ENCODE assay signal across 8 mouse cellular contexts in the genomic region with DNA sequence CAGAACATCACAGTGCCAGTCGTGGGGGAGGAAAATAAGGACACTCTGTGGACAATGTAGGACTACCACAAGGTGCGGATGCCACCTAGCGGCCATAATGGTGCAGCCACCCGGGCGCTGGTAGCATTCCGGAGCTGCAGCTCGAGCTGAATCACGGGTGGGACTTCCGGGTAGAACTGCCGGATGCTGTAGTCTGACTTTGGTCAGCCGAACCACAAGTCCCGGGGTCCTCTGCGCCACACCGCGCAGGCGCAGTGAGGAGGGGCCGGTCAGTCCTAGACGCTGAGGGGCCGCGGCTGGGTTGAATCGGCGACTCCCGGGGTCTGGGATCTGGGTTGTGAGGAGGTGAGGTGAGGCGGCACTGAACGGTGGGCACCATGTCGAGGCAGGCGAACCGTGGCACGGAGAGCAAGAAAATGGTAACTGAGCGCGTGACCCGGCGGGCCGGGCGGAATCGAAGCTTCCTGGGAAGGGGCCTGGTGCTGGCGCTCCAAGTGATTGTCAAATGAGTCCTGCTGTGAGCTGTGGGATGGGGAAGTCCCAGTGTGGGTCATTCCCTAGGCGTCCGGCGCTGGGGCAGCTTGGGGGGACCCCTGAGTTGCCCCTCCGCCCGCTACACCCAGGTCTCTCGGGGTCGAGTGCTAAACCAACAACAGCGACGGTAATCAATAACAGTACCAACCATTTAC. TPM values are rescaled to one million over a fixed set of nuclear protein-coding genes. Genes with fewer than 3 reads are reported as not detected.
DNase-seq lines count a peak whose midpoint lies in the region; ATAC-seq and TF ChIP-seq lines count a peak whose summit lies in the region.

A gene (plus strand): TSS at position 207 of the 689 bp plus-strand sequence.

- H3K36me3 ChIP-seq in CH12.LX (replicated peaks in 1 of 2; ENCODE audit: control insufficient read depth in 1 of 2, insufficient read depth in 1 of 2, low read length in 1 of 2): peaks cover 0 to 34% of the 10 kb centered on the region in 2 experiments
- no peaks in the 10 kb centered on the region for H3K36me3 ChIP-seq in forebrain, embryonic 11.5 days (ENCODE audit: control insufficient read depth, insufficient read depth, low read length)
- H3K36me3 ChIP-seq in heart, embryonic 16.5 days (ENCODE audit: control insufficient read depth, insufficient read depth): no peaks in the 10 kb centered on the region
- no peaks in the 10 kb centered on the region for H3K36me3 ChIP-seq in liver, embryonic 15.5 days (replicated peaks)
- H3K36me3 ChIP-seq in neural tube, embryonic 12.5 days: no peaks in the 10 kb centered on the region

- peak within 1 kb of the TSS; percentile 98 for H3K4me2 ChIP-seq in CH12.LX (ENCODE audit: insufficient read depth, low read depth, poor library complexity, severe bottlenecking)
- peak within 1 kb of the TSS; percentile 84 for H3K4me2 ChIP-seq in forebrain, embryonic 11.5 days (ENCODE audit: low read depth, low read length, severe bottlenecking)
- peak within 1 kb of the TSS; percentile 95 for H3K4me2 ChIP-seq in heart, embryonic 16.5 days (ENCODE audit: low read depth, low read length)
- H3K4me2 ChIP-seq in liver, embryonic 15.5 days: peak within 1 kb of the TSS; percentile 88
- H3K4me2 ChIP-seq in neural tube, embryonic 12.5 days (replicated peaks): peak within 1 kb of the TSS; percentile 64

- WGBS in forebrain, embryonic 11.5 days: under 1% methylated on average over 46 of the region's 46 CpGs
- WGBS in heart, embryonic 16.5 days: under 1% methylated on average over 46 of the region's 46 CpGs
- under 1% methylated on average over 46 of the region's 46 CpGs for WGBS in liver, embryonic 15.5 days (ENCODE audit: insufficient replicate concordance)
- under 1% methylated on average over 46 of the region's 46 CpGs for WGBS in neural tube, embryonic 12.5 days

- in situ Hi-C loops in CH12.LX (cut with MboI; ENCODE audit: low pct_ligation_motif_present, low pct_unique_long_range_greater_than_20kb, low sequenced_read_pairs): loop anchor here (5.0 kb wide), 1 partner anchor 35 kb away; no protein-coding TSS in a partner anchor

- peak; percentile 94 for ATAC-seq in forebrain, embryonic 11.5 days (replicated peaks; ENCODE audit: low FRiP score)
- ATAC-seq in heart, embryonic 16.5 days (replicated peaks; ENCODE audit: extremely low read depth, insufficient read depth, low FRiP score): peak; percentile 89
- peak; percentile 87 for ATAC-seq in liver, embryonic 15.5 days (ENCODE audit: insufficient read depth)
- peak; percentile 91 for ATAC-seq in neural tube, embryonic 12.5 days (ENCODE audit: low FRiP score, low read depth)

- H3K9ac ChIP-seq in CH12.LX (ENCODE audit: insufficient read depth, low read depth): peak within 1 kb of the TSS; percentile 79
- peak within 1 kb of the TSS; percentile 80 for H3K9ac ChIP-seq in forebrain, embryonic 11.5 days (ENCODE audit: low read length)
- H3K9ac ChIP-seq in heart, embryonic 16.5 days (ENCODE audit: low read length): peak within 1 kb of the TSS; percentile 92
- peak within 1 kb of the TSS; percentile 80 for H3K9ac ChIP-seq in liver, embryonic 15.5 days
- H3K9ac ChIP-seq in neural tube, embryonic 12.5 days: peak within 1 kb of the TSS; percentile 77

- dilution Hi-C loops in CH12.LX (cut with MboI; ENCODE audit: extremely low pct_ligation_motif_present, extremely low pct_unique_long_range_greater_than_20kb, low sequenced_read_pairs): no loop called here

- peaks cover 7% of the 10 kb centered on the region for H3K79me2 ChIP-seq in CH12.LX (replicated peaks; ENCODE audit: control insufficient read depth, extremely low read depth, insufficient read depth, poor library complexity, severe bottlenecking)

- peak within 1 kb of the TSS; percentile 76; the same call in 1 of the 2 replicates for H3K27ac ChIP-seq in CH12.LX (ENCODE audit: insufficient read depth, low read depth)
- peak within 1 kb of the TSS; percentile 28; the same call in 1 of the 2 replicates for H3K27ac ChIP-seq in forebrain, embryonic 11.5 days (ENCODE audit: low read depth, low read length)
- H3K27ac ChIP-seq in heart, embryonic 16.5 days (ENCODE audit: low read length): peak within 1 kb of the TSS; percentile 95
- peak within 1 kb of the TSS; percentile 85 for H3K27ac ChIP-seq in liver, embryonic 15.5 days (replicated peaks)
- H3K27ac ChIP-seq in neural tube, embryonic 12.5 days: 0 out of 2 replicates have a peak within 1 kb of the TSS, but pooled peaks have one; percentile 0

- no peak; the same call in none of the 2 replicates for TF ChIP-seq RAD21 in CH12.LX (IDR thresholded peaks at IDR 0.05; ENCODE audit: low read depth, low read length)

- no peak for TF ChIP-seq EP300 in CH12.LX (IDR thresholded peaks at IDR 0.05; ENCODE audit: low read length)

- DNase-seq in CH12.LX (ENCODE audit: extremely low read depth): peak; percentile 98
- DNase-seq in c-Kit-positive CD71-positive TER-119-negative erythroid progenitor cells, embryonic 14.5 days (ENCODE audit: low read depth): peak; percentile 95
- DNase-seq in forebrain, embryonic 11.5 days (ENCODE audit: low spot score): peak; percentile 99
- DNase-seq in kidney, postnatal 36 days: peak; percentile 100
- DNase-seq in telencephalon, adult 2 months (ENCODE audit: low read depth, low spot score): peak; percentile 98

- H3K27me3 ChIP-seq in CH12.LX (replicated peaks): no peaks in the 10 kb centered on the region
- no peaks in the 10 kb centered on the region for H3K27me3 ChIP-seq in forebrain, embryonic 11.5 days (ENCODE audit: control insufficient read depth, insufficient read depth, low read length)
- no peaks in the 10 kb centered on the region for H3K27me3 ChIP-seq in heart, embryonic 16.5 days (ENCODE audit: control insufficient read depth, insufficient read depth, low read length)
- H3K27me3 ChIP-seq in liver, embryonic 15.5 days: peaks cover 31% of the 10 kb centered on the region
- H3K27me3 ChIP-seq in neural tube, embryonic 12.5 days (replicated peaks): no peaks in the 10 kb centered on the region

- TF ChIP-seq POLR2A in CH12.LX (IDR thresholded peaks at IDR 0.05; ENCODE audit: low read depth, low read length): peak; percentile 78

- peaks cover 20 to 37% of the 10 kb centered on the region in 2 experiments for H3K4me1 ChIP-seq in CH12.LX (ENCODE audit: control insufficient read depth in 1 of 2, insufficient read depth in 2 of 2)
- peaks cover 25% of the 10 kb centered on the region for H3K4me1 ChIP-seq in forebrain, embryonic 11.5 days (replicated peaks; ENCODE audit: control insufficient read depth, insufficient read depth, low read length)
- peaks cover 50% of the 10 kb centered on the region for H3K4me1 ChIP-seq in heart, embryonic 16.5 days (ENCODE audit: control insufficient read depth, insufficient read depth, low read length)
- peaks cover 54% of the 10 kb centered on the region for H3K4me1 ChIP-seq in liver, embryonic 15.5 days (replicated peaks)
- peaks cover 41% of the 10 kb centered on the region for H3K4me1 ChIP-seq in neural tube, embryonic 12.5 days

- peak; percentile 64 to 99; a peak in 3 of 4 replicates for TF ChIP-seq CTCF in CH12.LX (conservative IDR thresholded peaks at IDR 0.05 in 1 of 2, IDR thresholded peaks at IDR 0.05 in 1 of 2; ENCODE audit: low read depth in 2 of 2, low read length in 2 of 2)

- H3K4me3 ChIP-seq in CH12.LX (replicated peaks in 1 of 3; ENCODE audit: low read depth in 2 of 3, low read length in 2 of 3, poor library complexity in 1 of 3): peak within 1 kb of the TSS; percentile 69 to 86 (median 77)
- H3K4me3 ChIP-seq in forebrain, embryonic 11.5 days (ENCODE audit: low read depth, low read length): peak within 1 kb of the TSS; percentile 78
- peak within 1 kb of the TSS; percentile 88 for H3K4me3 ChIP-seq in heart, embryonic 16.5 days (ENCODE audit: low read length)
- peak within 1 kb of the TSS; percentile 80 for H3K4me3 ChIP-seq in liver, embryonic 15.5 days (replicated peaks)
- H3K4me3 ChIP-seq in neural tube, embryonic 12.5 days: peak within 1 kb of the TSS; percentile 61

- no peaks in the 10 kb centered on the region for H3K9me3 ChIP-seq in CH12.LX (replicated peaks; ENCODE audit: low read length)
- H3K9me3 ChIP-seq in forebrain, embryonic 11.5 days (ENCODE audit: control insufficient read depth, low read length): no peaks in the 10 kb centered on the region
- H3K9me3 ChIP-seq in heart, embryonic 16.5 days (replicated peaks; ENCODE audit: control insufficient read depth, low read length): no peaks in the 10 kb centered on the region
- H3K9me3 ChIP-seq in liver, embryonic 15.5 days (replicated peaks): no peaks in the 10 kb centered on the region
- no peaks in the 10 kb centered on the region for H3K9me3 ChIP-seq in neural tube, embryonic 12.5 days

TF ChIP-seq in CH12.LX, 34 proteins besides CTCF, POLR2A, EP300 and RAD21 (continues in another document):
- TF ChIP-seq BHLHE40 (IDR thresholded peaks at IDR 0.05; ENCODE audit: low read depth, low read length) (peak; percentile 41), MAX (IDR thresholded peaks at IDR 0.05; ENCODE audit: low read length) (peak; percentile 29; the same call in 1 of the 2 replicates), CHD1 (IDR thresholded peaks at IDR 0.05; ENCODE audit: low read depth, low read length) (peak; percentile 6; the same call in 1 of the 2 replicates), ELF1 (IDR thresholded peaks at IDR 0.05; ENCODE audit: low read depth, low read length) (peak; percentile 98), MEF2A (IDR thresholded peaks at IDR 0.05; ENCODE audit: borderline replicate concordance, low read depth, low read length) (peak; percentile 79; the same call in 1 of the 2 replicates), ZC3H11A (IDR thresholded peaks at IDR 0.05; ENCODE audit: low read depth, low read length) (peak; percentile 96), JUND (conservative IDR thresholded peaks at IDR 0.05; ENCODE audit: low read depth, low read length) (no peak), NELFE (IDR thresholded peaks at IDR 0.05; ENCODE audit: low read depth, low read length) (peak; percentile 59), NRF1 (IDR thresholded peaks at IDR 0.05; ENCODE audit: low read depth, low read length) (peak; percentile 97), USF2 (conservative IDR thresholded peaks at IDR 0.05; ENCODE audit: low read depth, low read length) (no peak), PAX5 (IDR thresholded peaks at IDR 0.05; ENCODE audit: low read length) (no peak), JUN (IDR thresholded peaks at IDR 0.05; ENCODE audit: insufficient read depth, low read depth, low read length) (no peak), IRF4 (IDR thresholded peaks at IDR 0.05; ENCODE audit: low read depth, low read length) (no peak), USF1 (IDR thresholded peaks at IDR 0.05; ENCODE audit: low read depth, low read length) (no peak)

RNA-seq across cellular contexts. Expression of the gene that starts here (rescaled TPM):
- total RNA-seq in CH12.LX (2012; rRNA removed): 72.7 and 81.1 TPM in 2 replicates
- 94.8 and 100 TPM in 2 replicates for total RNA-seq in CH12.LX (2014; rRNA removed)
- polyA plus RNA-seq in CH12.LX (2012; ENCODE audit: insufficient read length, low read depth): 73.0 and 74.1 TPM in 2 replicates
- polyA plus RNA-seq in forebrain, embryonic 11.5 days (2014; fragmentation: Nextera tagmentation; extraction: Ambion mirVana): 23.3 and 25.7 TPM in 2 replicates
- polyA plus RNA-seq in heart, embryonic 16.5 days (2015; fragmentation: Nextera tagmentation; extraction: Ambion mirVana): 78.1 and 81.3 TPM in 2 replicates
- 32.1 and 32.6 TPM in 2 replicates for polyA plus RNA-seq in liver, embryonic 15.5 days (2015; fragmentation: Nextera tagmentation; extraction: Ambion mirVana)
- 119 and 127 TPM in 2 replicates for polyA plus RNA-seq in neural tube, embryonic 12.5 days (2016; fragmentation: Nextera tagmentation; extraction: Ambion mirVana)

Comparison
In these comparisons a context has a peak if more than half of its experiments do, and no peak if none do; other contexts are left out.
1. Peak in every context shown above with its lines: DNase-seq, ATAC-seq, H3K4me3 ChIP-seq and H3K27ac ChIP-seq.
2. H3K27ac ChIP-seq: peak in every context shown above with its lines; median percentile 95 in heart, embryonic 16.5 days; 85 in liver, embryonic 15.5 days; 76 in CH12.LX; 28 in forebrain, embryonic 11.5 days; 0 in neural tube, embryonic 12.5 days.